Mouse (Mus musculus) forebrain, embryonic 10.5 days (tissue): ENCODE measurements around the gene Kcnk5. TPM values are rescaled to one million over a fixed set of nuclear protein-coding genes. Genes with fewer than 3 reads are reported as not detected.

Experiments
- DNase-seq: peaks from one replicate; pipeline ENCODE4 v3.0.0-alpha.2; 2017; ENCODE audit warnings: low spot score; ENCODE audit errors: extremely low spot score
- H3K27ac ChIP-seq: fragments of 300-500 bp; sonication (generic); 2 replicates; pipeline ENCODE4 v1.5.1; 2016; ENCODE audit warnings: mild to moderate bottlenecking
- H3K27me3 ChIP-seq: fragments of 300-500 bp; sonication (generic); 2 replicates; pipeline ENCODE4 v1.6.1; 2016; ENCODE audit warnings: mild to moderate bottlenecking; ENCODE audit not compliant: poor library complexity, severe bottlenecking
- H3K36me3 ChIP-seq: fragments of 300-500 bp; sonication (generic); replicated peaks from 2 replicates; pipeline ENCODE4 v1.6.1; 2016; ENCODE audit warnings: mild to moderate bottlenecking, moderate library complexity
- H3K4me1 ChIP-seq: fragments of 300-500 bp; sonication (generic); 2 replicates; pipeline ENCODE4 v1.6.1; 2016
- H3K4me3 ChIP-seq: fragments of 300-500 bp; sonication (generic); 2 replicates; pipeline ENCODE4 v1.5.1; 2016; ENCODE audit warnings: mild to moderate bottlenecking, moderate library complexity
- H3K9me3 ChIP-seq: fragments of 300-500 bp; sonication (generic); 2 replicates; pipeline ENCODE4 v1.6.1; 2016; ENCODE audit warnings: mild to moderate bottlenecking, moderate library complexity
- WGBS: fragments of 180-500 bp; shearing (Covaris S2); methylation state at CpG from one replicate; pipeline ENCODE4 v1.1.7; 2016; 5-methylcytosine and 5-hydroxymethylcytosine counted together
- polyA plus RNA-seq: library from polyadenylated mRNA; unstranded; fragments of >200 nt; fragmentation: Nextera tagmentation; extraction: Ambion mirVana; gene quantifications from 2 replicates; pipeline ENCODE4 v1.2.1, GENCODE M21; 2016

Kcnk5 gene
- polyA plus RNA-seq, 1 experiment from 2014 or later: 16.1 TPM

DNA sequence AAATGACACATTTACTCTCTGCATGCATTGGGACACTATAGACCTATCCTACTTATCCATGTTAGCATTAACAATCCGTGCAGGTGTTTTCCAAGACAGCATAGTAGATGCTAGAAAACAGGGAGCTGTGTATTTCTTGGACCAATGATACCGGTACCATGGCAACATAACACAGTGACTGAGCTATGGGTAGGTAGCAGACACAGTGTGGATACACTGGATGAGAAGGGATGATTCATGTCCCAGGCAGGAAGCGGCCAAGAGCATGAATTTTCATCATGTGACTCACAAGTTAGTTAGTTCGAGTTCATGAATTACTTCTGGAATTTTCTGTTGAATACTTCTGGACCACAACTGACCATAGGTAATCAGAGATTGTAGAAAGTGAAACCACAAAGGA is 26.7 kb downstream of the Kcnk5 start:
- Histone ChIP-seq H3K27me3 (no peaks in the 10 kb centered on the region), H3K27ac (no peak overlapping the region), H3K4me1 (peaks cover 41% of the 10 kb centered on the region), H3K9me3 (no peaks in the 10 kb centered on the region), H3K36me3 (peaks cover 15% of the 10 kb centered on the region), H3K4me3 (no peak overlapping the region)
- DNase-seq: no peak
- 92% methylated on average over 4 of the region's 4 CpGs for WGBS

DNA sequence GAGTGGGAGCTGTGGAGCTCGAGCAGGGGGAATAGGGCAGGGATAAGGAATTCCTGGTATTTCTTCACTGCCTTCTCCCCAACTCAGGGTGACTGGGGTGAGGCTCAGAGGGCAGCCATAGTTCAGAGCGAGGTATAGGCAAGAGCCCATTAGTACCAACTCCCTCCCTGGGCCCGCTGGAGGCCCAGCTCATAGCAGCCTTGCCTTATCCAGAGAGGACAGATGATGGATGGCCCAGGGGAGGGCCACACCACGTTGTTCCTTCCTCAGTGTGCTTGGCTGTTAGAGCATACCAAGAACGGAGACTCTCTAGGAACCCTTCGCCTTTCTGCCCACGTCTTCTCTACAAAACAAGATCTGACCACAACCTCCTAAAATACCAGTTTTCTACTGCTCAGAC is 27.4 kb downstream of the Kcnk5 start:
- 73% methylated on average over 7 of the region's 7 CpGs for WGBS
- no peak for DNase-seq
- Histone ChIP-seq H3K36me3 (peaks cover 19% of the 10 kb centered on the region), H3K4me3 (no peak overlapping the region), H3K4me1 (peaks cover 38% of the 10 kb centered on the region), H3K27me3 (no peaks in the 10 kb centered on the region), H3K9me3 (no peaks in the 10 kb centered on the region), H3K27ac (no peak overlapping the region)

DNA sequence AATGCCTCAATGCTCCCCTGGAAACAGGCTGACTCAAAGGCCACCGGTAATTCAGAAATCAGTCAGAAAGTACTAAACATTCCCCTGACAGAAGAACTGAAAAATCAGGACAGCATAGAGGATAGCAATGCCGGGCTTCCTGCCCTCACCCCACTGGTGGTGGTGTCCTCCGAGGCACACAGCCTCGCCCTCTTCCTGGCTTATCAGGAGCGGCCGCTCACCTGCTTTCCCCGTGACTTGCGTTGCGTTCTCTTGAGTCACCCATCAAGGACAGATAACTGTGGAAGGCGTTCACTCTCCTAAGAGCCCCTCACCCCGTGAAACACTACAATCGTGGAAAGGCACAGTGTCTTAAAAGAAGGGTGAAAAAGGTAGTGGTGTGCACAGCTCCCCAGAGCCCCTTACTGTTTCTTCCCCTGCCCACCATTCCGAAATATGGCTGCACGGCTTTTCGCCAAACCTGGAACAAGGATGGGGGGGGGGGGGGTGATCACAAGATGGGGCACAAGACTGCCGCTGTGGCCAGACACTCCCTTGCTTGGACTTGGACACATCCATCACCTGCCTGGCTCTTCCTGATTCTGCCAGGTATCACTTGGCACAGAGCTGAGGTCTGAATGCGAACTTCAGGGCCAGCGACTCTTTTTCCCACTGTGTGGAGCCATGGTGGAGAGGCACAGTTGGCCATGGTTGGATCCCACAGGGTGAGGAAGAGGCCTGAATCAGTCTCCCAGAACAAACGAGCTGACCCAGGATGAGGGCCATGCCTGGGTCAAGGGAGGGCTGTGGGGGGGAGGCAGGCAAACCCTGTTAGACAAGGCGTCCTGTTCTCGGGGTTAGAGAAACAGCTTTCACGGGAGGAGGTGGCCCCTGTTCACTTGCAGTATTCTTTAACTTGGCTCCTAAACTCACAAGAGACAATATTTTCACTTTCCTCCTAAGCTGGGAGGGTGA is 32.2 kb downstream of the Kcnk5 start:
- WGBS: 91% methylated on average over 22 of the region's 22 CpGs
- H3K27ac ChIP-seq: no peak overlapping the region
- peaks cover 30% of the 10 kb centered on the region for H3K4me1 ChIP-seq

DNA sequence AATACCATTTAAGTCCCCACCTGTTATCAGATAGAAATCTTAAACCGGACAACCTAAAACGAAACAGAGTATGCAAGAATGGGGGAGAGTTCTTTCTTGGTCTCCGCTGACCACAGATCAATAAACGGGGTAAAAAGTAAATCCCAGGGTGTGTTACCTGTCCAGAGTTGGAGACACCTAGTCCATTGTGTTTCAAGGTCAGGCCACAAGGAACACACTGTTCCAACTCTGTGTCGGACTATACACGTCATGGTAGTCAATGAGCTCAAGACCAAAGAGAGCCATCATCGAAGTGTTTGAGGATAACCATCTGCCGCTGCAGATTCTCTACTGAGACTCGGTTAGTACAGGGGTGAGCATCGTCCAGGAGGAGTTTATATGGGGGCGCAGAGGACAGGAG is 33.1 kb downstream of the Kcnk5 start:
- DNase-seq: no peak

More for the DNA sequence above, 32.2 kb downstream of the Kcnk5 start:
- DNase-seq: no peak
- Histone ChIP-seq H3K9me3 (no peaks in the 10 kb centered on the region), H3K27me3 (no peaks in the 10 kb centered on the region), H3K36me3 (peaks cover 32% of the 10 kb centered on the region), H3K4me3 (no peak overlapping the region)

DNA sequence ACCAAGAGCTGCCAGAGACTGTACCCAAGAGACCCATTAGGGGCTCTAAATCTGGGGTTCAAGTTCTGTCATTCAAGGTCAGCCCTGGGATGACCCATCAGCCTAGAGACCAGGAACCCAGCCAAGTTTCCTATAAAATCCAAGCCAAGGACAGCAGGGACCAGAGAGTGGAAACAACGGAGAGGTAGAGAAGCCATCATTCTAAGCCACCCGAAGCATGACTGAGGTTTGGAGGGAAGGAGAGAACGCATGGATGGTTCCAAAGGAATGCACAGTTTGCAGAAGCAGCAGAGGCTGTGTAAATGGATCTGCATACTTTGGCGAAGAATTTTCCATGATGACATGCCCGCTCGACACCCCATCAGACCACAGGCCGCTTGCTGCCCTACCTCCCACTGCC is 33.8 kb downstream of the Kcnk5 start:
- H3K4me3 ChIP-seq: no peak overlapping the region
- no peaks in the 10 kb centered on the region for H3K9me3 ChIP-seq
- 96% methylated on average over 7 of the region's 7 CpGs for WGBS
- H3K27me3 ChIP-seq: no peaks in the 10 kb centered on the region
- H3K4me1 ChIP-seq: peaks cover 40% of the 10 kb centered on the region
- DNase-seq: no peak
- H3K36me3 ChIP-seq: peaks cover 46% of the 10 kb centered on the region
- no peak overlapping the region for H3K27ac ChIP-seq

More for the DNA sequence above, 33.1 kb downstream of the Kcnk5 start:
- Histone ChIP-seq H3K27me3 (no peaks in the 10 kb centered on the region), H3K4me1 (peaks cover 34% of the 10 kb centered on the region), H3K4me3 (no peak overlapping the region), H3K9me3 (no peaks in the 10 kb centered on the region), H3K27ac (no peak overlapping the region), H3K36me3 (peaks cover 41% of the 10 kb centered on the region)
- WGBS: 95% methylated on average over 11 of the region's 11 CpGs

DNA sequence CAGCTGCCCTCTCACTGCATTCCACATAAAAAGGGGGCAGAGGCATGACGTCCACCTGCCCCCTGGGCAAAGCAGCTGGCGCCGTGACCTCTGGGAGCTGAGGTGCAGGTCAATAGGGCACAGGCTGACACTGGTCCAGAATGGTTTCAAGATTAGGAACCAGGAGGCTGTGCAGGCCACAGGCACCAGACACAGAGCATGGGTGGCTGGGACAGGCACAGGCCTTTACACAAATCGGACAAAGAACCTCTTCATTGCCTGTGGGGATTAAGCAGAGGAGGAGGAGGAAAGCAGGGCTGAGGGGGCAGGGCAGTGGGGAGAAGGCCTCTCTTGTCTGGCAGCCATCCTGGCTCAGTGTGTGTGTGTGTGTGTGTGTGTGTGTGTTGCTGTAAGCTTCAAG is 37.5 kb downstream of the Kcnk5 start:
- Histone ChIP-seq H3K9me3 (no peaks in the 10 kb centered on the region), H3K27me3 (no peaks in the 10 kb centered on the region), H3K36me3 (peaks cover 77% of the 10 kb centered on the region), H3K4me1 (peaks cover 30% of the 10 kb centered on the region), H3K27ac (peak overlapping the region; percentile 88), H3K4me3 (no peak overlapping the region)
- WGBS: 22% methylated on average over 4 of the region's 4 CpGs
- DNase-seq: peak; percentile 48

DNA sequence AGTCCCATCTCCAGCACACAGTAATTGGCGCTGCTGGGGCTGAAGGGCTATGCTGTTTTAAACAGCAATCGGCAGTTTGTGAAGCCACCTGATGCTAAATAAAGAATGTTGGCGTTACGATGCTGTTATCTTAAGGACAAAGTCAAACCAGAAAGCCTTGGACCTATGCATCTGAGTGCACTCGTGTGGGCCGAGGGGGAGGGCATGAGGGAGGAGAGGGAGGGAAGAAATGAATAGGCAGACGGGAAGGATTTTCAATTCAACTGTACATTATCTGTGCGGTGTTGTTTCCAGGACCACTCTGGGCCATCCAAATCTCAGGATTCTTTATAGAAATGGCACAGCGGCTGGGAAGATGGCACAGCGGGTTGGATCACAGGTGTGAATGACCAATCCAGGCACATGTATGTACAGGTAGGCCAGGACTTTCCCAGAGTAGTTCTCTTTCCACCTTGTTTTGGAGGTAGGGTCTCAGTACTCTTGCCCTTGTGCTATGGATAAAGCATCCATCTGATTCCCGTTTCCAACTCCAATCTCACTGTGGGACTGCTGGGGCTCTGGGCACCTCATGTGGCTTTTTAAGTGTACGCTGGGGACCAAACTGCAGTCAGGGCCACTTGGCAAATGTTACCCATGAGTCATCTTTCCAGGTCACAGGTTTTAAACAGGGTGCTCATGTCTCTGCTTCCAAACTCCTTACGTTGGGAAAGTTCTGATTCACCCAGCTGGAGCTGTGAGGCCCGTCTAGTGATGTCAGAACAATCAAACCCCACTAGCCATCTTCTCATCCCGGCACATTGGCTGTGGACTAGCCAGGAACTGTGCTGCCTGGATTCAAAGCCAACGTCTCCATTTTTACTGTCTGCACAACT is 42.9 kb downstream of the Kcnk5 start, which contains the start of gene Saysd1:
Gene Saysd1, minus strand, starts transcription at position 51 of the 872 bp plus-strand sequence.
- H3K36me3 ChIP-seq: peaks cover 54% of the 10 kb centered on the region
- H3K4me1 ChIP-seq: peaks cover 23% of the 10 kb centered on the region
- DNase-seq: no peak
- 89% methylated on average over 16 of the region's 16 CpGs for WGBS
- H3K27ac ChIP-seq: peak within 1 kb of the TSS; percentile 48
- H3K27me3 ChIP-seq: no peaks in the 10 kb centered on the region
- H3K9me3 ChIP-seq: no peaks in the 10 kb centered on the region
- H3K4me3 ChIP-seq: no peak within 1 kb of the TSS

DNA sequence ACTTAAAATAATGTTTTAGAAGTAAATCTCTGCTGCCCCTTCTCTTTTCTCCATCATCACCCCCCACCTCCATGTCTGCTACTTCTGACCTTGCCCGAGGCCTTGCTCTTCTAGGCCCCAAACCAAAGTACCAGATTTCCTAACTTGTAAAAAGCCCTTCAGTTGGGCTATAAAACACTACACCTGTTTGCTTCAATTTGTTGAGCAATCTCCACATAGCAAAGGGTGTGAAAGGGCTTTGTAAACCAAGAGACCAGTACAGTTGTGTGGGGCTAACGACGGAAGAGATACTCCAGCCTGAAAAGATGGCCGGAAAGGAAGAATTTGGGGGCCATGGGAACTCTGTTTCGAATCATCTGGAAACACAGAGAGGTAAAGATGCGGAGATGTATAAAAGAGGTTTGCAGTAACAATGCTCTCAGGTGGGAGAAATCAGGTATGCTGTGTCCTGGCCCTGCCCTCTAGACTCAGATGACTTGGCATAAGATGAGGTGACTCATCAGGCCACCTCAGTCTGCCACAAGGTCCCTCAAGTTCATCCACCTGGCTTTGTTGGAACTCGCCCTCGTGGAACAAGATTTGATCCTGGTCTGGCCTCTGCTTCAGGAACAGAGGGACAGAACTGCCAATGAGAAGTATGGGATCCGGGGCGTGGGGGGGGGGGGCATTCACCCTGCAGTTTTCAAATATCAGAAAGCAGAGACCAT is 46.5 kb downstream of the Kcnk5 start:
- WGBS: 91% methylated on average over 10 of the region's 10 CpGs
- H3K4me1 ChIP-seq: peaks cover 14% of the 10 kb centered on the region
- peaks cover 5% of the 10 kb centered on the region; the same call in 1 of the 2 replicates for H3K9me3 ChIP-seq
- no peak overlapping the region for H3K27ac ChIP-seq
- H3K27me3 ChIP-seq: no peaks in the 10 kb centered on the region
- no peak for DNase-seq
- H3K4me3 ChIP-seq: no peak overlapping the region
- peaks cover 19% of the 10 kb centered on the region for H3K36me3 ChIP-seq

DNA sequence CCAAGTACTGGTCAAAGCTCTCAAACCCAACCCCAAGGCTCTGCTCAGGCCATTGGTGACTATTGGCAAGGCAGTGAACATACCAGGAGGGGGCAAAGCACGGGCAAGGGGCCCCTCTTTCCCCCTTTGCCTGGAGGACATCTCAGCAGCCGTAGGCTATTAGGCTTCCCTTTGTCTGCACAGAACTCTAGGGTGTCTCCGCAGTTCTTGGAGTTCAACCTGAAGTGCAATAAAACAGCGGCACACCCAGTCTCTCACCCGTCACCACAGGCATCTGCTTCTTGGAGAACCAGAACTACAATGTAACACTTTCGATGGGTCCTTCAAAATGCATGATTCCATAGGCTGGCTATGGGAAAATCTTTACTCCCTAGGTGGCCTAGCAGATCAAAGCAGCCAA is 53.4 kb downstream of the Kcnk5 start:
- Histone ChIP-seq H3K9me3 (peaks cover 5% of the 10 kb centered on the region; the same call in 1 of the 2 replicates), H3K27ac (peak overlapping the region; percentile 22; the same call in 1 of the 2 replicates), H3K27me3 (no peaks in the 10 kb centered on the region), H3K4me3 (no peak overlapping the region), H3K36me3 (no peaks in the 10 kb centered on the region), H3K4me1 (no peaks in the 10 kb centered on the region)
- 88% methylated on average over 6 of the region's 6 CpGs for WGBS
- no peak for DNase-seq

DNA sequence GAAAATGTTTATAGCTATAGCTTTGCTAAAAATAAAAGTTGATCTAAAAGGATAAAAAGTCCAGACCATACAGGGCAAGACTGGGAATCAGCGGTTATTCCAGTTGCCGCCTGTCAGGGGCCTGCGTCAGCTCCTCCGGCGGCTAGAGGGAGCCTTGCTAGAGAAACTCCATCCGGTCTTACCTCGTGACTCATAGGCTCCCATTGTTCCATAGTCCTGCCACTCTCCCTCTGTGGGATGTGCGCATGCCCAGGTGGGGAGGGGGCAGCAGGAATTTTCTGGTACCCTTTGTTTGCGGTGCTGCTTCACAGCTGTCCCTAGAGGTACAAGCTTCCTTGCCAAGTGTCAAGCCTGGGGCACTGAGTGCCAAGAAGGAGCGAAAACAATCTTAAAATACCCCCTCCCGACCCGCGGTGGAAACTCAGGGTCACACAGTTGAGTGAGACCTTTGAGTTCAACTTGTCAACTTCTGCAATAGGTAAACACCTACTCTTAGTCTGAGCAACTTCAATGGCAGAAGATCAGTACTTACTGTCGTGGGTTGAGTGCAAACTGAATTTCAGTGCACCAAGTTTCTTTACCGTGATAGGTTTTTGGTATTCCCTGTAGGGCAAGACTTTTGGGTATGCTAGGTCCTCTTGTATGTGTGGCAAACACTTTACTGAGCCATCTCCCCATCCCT is 54.1 kb downstream of the Kcnk5 start:
- peaks cover 1% of the 10 kb centered on the region; the same call in 1 of the 2 replicates for H3K9me3 ChIP-seq
- WGBS: 80% methylated on average over 15 of the region's 15 CpGs
- no peak overlapping the region for H3K4me3 ChIP-seq
- no peak overlapping the region for H3K27ac ChIP-seq
- no peak for DNase-seq
- no peaks in the 10 kb centered on the region for H3K36me3 ChIP-seq
- no peaks in the 10 kb centered on the region for H3K27me3 ChIP-seq
- H3K4me1 ChIP-seq: no peaks in the 10 kb centered on the region

DNA sequence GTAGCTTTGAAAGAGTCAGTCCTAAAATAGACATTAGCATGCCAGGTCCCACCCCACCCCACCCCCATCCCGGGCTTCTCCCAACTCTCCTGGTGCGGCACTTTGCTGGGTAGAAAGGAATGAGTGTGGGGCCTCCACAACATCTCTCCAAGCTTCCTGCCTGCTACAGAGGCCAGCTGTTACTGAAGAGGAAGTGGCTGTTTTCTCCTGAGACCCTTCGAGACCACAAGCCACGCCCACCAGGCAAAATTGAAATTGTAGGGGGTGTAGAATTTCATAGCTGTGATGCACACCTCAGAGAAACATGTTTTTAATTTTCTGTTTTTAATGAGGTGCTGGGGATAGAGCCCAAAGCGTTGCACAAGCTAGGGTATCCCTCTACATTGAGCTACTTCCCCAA is 60.7 kb downstream of the Kcnk5 start:
- WGBS: 81% methylated on average over 5 of the region's 5 CpGs

DNA sequence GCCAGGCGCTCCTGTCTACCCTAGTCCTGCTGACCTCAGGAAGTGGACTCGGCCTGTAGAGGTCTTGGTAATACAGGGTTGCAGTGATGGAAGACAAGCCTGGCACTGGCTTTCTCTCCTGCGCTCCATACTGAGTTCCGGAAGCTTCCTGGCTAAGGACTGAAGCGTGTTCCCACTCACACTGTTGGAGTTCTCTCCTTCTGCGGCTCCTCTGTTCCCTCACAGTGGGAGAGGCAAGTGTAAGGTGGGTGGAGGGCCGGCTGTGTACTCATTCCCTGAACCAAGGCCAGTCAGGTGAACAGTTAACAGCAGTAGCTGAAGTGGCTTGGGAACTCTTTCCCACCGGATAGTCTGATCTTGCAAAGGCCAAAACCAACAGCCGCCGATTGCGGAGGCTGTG is 61.6 kb downstream of the Kcnk5 start:
- H3K27me3 ChIP-seq: no peaks in the 10 kb centered on the region
- no peak overlapping the region for H3K27ac ChIP-seq
- H3K4me1 ChIP-seq: peaks cover 13% of the 10 kb centered on the region
- 91% methylated on average over 11 of the region's 11 CpGs for WGBS
- H3K36me3 ChIP-seq: no peaks in the 10 kb centered on the region
- no peaks in the 10 kb centered on the region for H3K9me3 ChIP-seq
- no peak for DNase-seq
- H3K4me3 ChIP-seq: no peak overlapping the region

More for the DNA sequence above, 60.7 kb downstream of the Kcnk5 start:
- no peaks in the 10 kb centered on the region for H3K9me3 ChIP-seq
- H3K27me3 ChIP-seq: no peaks in the 10 kb centered on the region
- H3K27ac ChIP-seq: no peak overlapping the region
- no peak overlapping the region for H3K4me3 ChIP-seq
- DNase-seq: no peak
- no peaks in the 10 kb centered on the region for H3K36me3 ChIP-seq
- H3K4me1 ChIP-seq: peaks cover 12% of the 10 kb centered on the region
